In genomic region chr12:80326047-80326446, GRCm38 (mm10) we compare ENCODE assay signal across 16 mouse cellular contexts.
DNase-seq lines count a peak whose midpoint lies in the region; ATAC-seq lines count a peak whose summit lies in the region.
"Had no signal": no experiment of that assay in that cellular context is flagged by ENCODE, and none has a peak within 500 bp of the region (broad histone marks: within the 10 kb centered on the region; RNA-seq: fewer than 3 reads in every experiment).

No protein-coding gene starts in this region.

- DNase-seq in kidney, adult 9 months, result peak; percentile 69
- no peak for DNase-seq in kidney, postnatal 10 days
- DNase-seq in spleen, postnatal 36 days (ENCODE audit: low spot score in 2 of 2), result peak; percentile 32 to 54
- DNase-seq in spleen, postnatal 14 days (ENCODE audit: low spot score in 2 of 2), result no peak
- DNase-seq in retina, postnatal 1 day, result no peak
- DNase-seq: adrenal gland, postnatal 10 days; cerebellum, adult 9-10 months; gastrocnemius, postnatal 10 days; heart, adult 18-20 months; heart, postnatal 36 days; liver, postnatal 0 days; lung, postnatal 10 days had no signal

- peak; percentile 71 for ATAC-seq in granulocyte monocyte progenitor cell, adult 5-6 weeks (replicated peaks; ENCODE audit: poor library complexity, severe bottlenecking)
- no peak for ATAC-seq in inflammation-experienced regulatory T-cells, adult 6 months
- ATAC-seq: forebrain, embryonic 15.5 days; liver, postnatal 0 days; midbrain, embryonic 13.5 days had no signal

Comparison
In these comparisons a context has a peak if more than half of its experiments do, and no peak if none do; other contexts are left out.
1. DNase-seq: peak in kidney, adult 9 months (single experiment) and spleen, postnatal 36 days (2 of 2); none in kidney, postnatal 10 days (single experiment), spleen, postnatal 14 days (0 of 2) and retina, postnatal 1 day (single experiment).